Mouse (Mus musculus): ENCODE data around the gene Rtkn2. TPM values are rescaled to one million over a fixed set of nuclear protein-coding genes. Genes with fewer than 3 reads are reported as not detected.

The Rtkn2 gene
- total RNA-seq, 2 experiments from 2014 or later = 4.4 to 5.1 TPM

DNA sequence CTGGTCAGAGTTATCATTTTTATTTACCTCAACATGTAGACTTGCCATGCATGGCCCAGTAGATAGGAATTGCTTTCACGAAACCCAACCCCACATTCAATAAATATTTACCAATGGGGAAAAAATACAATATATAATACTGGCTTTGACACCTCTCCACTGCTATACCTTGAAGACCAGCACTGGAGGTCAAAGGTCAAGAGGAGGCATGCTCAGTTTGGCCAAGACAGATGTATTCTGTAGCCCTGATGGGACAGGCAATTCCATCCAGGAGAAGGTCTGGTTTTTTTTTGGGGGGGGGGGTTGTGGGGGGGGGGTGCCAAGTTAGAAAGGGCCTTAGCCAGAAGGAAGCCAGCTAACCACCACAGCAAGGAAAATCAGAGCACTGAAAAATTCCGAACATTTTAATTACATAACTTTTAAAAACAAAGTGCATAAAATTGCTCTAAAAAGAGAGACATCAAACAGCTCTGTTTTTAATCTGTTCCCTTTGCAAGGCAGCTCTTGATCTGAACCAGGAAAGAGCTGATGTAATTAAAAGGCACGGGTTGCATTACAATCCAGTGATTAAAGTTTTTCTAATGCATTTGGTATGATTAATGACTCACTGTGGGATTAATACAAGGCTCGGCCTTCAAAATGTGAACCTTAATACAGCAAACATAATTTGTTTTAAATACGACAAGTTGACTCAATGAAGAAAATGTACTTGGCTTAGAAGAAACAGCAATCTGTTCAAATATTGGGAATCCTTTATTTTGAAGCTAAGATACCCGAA lies 123.9 kb downstream of the Rtkn2 start:
- no peak for DNase-seq (ENCODE audit: low spot score in 2 of 2)

DNA sequence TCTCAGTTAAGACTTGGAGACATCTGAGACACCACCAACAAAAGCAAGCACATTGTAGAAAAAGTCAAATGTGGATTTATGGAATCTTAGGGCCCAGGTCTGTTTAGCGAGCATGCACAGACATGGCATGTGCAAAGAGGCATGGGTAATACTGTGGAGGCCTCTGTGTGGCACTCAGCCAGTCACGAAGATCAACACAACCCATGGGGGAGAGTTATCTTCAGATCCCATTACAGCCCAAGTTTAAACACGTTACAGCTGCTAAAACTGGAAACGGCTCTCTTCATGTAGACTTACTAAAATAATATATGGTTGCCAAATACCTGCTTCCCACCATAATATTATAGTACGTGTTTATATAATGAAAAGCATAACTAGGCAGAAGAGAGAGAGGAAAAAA lies 124.6 kb downstream of the Rtkn2 start:
- DNase-seq (ENCODE audit: low spot score in 2 of 2) = no peak

DNA sequence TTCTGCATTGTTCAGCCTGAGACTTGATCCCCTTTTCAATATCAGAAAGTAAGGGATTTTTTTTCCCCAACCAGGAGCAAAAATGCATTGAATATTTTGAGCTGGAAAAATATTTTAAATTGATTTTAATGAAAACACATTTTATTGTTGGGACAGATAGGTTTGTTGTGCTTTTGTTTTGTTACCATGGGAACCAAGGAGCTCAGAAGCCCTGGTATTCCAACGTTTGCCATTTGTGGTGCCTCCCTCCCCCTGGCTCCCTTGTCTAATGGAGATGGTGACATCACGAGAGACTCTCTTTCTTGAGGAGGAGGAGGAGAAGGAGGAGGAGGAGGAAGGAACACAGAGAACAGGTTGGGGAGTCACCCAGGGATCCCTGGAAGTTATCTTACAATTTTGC lies 125.1 kb downstream of the Rtkn2 start:
- no peak for DNase-seq (ENCODE audit: low spot score in 2 of 2)

DNA sequence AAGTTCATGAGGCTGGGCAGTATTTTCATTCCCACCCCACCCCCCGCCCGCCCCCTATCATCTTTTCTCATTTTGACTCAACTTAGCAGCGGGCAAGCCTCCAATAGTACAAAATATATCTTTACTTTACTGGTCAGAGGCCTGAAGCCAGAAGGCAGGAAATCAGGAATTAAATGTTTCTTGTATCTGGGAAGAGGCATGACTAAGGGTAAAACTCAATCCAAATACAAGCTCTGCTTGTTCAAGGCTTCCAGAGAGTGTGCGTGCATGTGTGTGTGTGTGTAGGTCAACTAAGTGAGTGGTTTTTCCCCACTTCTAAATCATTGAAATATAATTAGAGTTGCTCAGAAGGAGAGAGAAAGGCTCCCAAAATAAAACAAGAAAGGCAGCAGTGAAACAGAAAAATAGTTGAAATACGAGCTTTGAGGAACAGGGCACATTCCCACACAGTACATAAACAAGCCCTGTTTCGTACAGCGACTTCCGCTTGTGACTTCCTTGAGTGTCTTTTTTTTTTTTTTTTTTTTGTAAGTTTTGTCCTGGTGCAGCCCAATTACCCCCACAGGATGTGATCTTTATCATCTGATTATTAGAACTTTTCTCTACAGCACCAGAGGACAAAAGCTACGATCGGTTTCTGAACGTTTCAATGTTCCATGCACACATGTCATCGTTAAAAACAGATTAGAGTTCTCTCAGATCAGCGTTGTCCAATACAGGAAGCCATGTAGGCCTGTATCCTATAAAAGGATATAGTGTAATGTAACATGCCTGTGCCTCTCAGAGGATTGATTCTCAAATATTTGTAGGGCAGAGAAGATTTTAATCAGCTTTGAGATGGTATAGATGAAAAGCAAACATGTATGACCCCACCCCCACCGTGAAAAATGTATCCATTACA lies 125.8 kb downstream of the Rtkn2 start:
- no peak for DNase-seq (ENCODE audit: low spot score in 2 of 2)

DNA sequence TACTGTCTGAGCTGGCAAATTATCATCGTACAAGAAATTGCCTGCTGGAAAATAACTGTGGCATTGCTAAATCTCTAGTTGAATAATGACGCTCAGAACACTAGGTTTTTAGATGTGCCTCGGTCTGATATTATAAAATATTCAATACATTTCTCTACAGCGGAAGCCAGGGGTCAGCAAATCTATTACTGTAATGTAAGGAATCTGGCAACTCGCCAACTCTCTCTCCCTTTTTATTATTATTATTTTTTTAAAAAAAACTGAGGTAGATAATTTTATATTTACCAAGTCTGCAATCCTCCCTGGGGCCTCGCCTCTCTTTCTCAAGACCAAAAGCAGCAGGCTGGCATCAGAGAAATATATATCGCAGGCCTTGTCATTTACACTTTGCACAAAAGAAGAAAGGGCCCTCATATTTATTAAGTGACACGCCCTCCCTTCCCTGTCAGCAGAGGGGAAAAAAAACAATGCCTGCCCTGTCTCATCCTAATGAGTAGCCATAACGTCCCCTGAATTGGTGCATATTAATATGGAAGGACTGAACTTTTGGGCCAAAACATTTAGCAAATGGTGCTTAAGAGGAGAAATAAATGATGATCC lies 127.1 kb downstream of the Rtkn2 start:
- no peak for DNase-seq (ENCODE audit: low spot score in 2 of 2)

DNA sequence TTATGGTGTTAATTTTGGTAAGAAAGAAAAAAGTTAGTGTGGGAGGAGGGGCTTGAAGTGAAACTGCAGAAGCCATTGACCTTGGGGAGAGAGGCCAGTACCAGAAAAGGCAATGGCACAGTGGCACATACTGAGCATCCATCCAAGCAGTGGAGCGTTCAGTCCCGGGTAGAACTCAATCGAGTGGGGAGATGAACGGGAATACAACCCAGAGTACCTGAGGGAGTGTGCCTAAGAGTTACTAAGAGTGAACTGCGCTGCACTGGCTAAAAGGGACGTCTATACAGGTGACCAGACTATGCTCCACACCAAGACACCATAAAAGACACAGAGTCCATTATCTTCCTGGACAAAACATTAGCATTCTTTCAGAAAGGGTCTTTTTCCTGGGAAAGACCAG lies 128.3 kb downstream of the Rtkn2 start:
- DNase-seq (ENCODE audit: low spot score in 2 of 2) = no peak

Other genes with a start within 250 kb of the Rtkn2 start
- gene Zfp365, start 66.9 kb upstream of the Rtkn2 start, total RNA-seq (2021) = 100 to 1,000 TPM; 138 to 158 TPM

All from layer of hippocampus, postnatal 14 days (tissue).